Mouse (Mus musculus) embryonic fibroblast, embryonic 13.5 days (primary cell): ENCODE results near the gene Tepp. TPM values are rescaled to one million over a fixed set of nuclear protein-coding genes. Genes with fewer than 3 reads are reported as not detected.

Experiments used
- H3K27ac ChIP-seq: 2 replicates; pipeline ENCODE4 v1.5.1; 2012; ENCODE audit warnings: low read length, control low read depth, inconsistent platforms; ENCODE audit not compliant: insufficient read depth
- H3K4me1 ChIP-seq: 2 replicates; pipeline ENCODE4 v1.6.1; 2011; ENCODE audit warnings: low read length; ENCODE audit not compliant: control insufficient read depth, insufficient read depth
- H3K4me3 ChIP-seq: 2 replicates; pipeline ENCODE4 v1.5.1; 2011; ENCODE audit warnings: mild to moderate bottlenecking, control low read depth, low read length; ENCODE audit not compliant: insufficient read depth
- CTCF ChIP-seq: IDR thresholded peaks from 2 replicates; pipeline ENCODE4 v1.5.1; 2011; ENCODE audit warnings: mild to moderate bottlenecking, control low read depth, low read length, moderate library complexity, borderline replicate concordance; ENCODE audit not compliant: insufficient read depth
- POLR2A ChIP-seq: IDR thresholded peaks from 2 replicates; pipeline ENCODE4 v1.6.1; 2011; ENCODE audit warnings: low read depth, mild to moderate bottlenecking, control low read depth, low read length, moderate library complexity
- polyA plus RNA-seq: library from polyadenylated mRNA; stranded (reverse); fragments of >200 nt; gene quantifications from 2 replicates; pipeline ENCODE4 v1.2.4, GENCODE M21; 2011; ENCODE audit warnings: low read depth; ENCODE audit not compliant: missing spikeins, insufficient read length

Tepp gene
- polyA plus RNA-seq, 1 experiment: not detected

- H3K27ac ChIP-seq: no peak overlapping the region
- TF ChIP-seq CTCF (no peak), POLR2A (no peak)
- H3K4me3 ChIP-seq: no peak overlapping the region
- no peaks in the 10 kb centered on the region for H3K4me1 ChIP-seq
Observed at GRCm38 (mm10) chr8:95360181-95361015, 50.0 kb downstream of the Tepp start.

GRCm38 (mm10) chr8:95361016-95361341 is 50.6 kb downstream of the Tepp start:
- no peak for TF ChIP-seq POLR2A
- H3K4me1 ChIP-seq: no peaks in the 10 kb centered on the region
- H3K27ac ChIP-seq: no peak overlapping the region
- H3K4me3 ChIP-seq: no peak overlapping the region

- Histone ChIP-seq H3K4me3 (no peak overlapping the region), H3K4me1 (no peaks in the 10 kb centered on the region), H3K27ac (no peak overlapping the region)
- TF ChIP-seq CTCF (no peak), POLR2A (no peak)
Observed at GRCm38 (mm10) chr8:95362272-95362671, 51.9 kb downstream of the Tepp start.

GRCm38 (mm10) chr8:95363849-95364248 is 53.5 kb downstream of the Tepp start:
- H3K4me1 ChIP-seq: no peaks in the 10 kb centered on the region
- H3K27ac ChIP-seq: no peak overlapping the region
- no peak overlapping the region for H3K4me3 ChIP-seq
- TF ChIP-seq POLR2A (no peak), CTCF (no peak)

- H3K4me3 ChIP-seq: no peak overlapping the region
- no peaks in the 10 kb centered on the region for H3K4me1 ChIP-seq
- H3K27ac ChIP-seq: no peak overlapping the region
- TF ChIP-seq POLR2A (no peak), CTCF (no peak)
Observed at GRCm38 (mm10) chr8:95369581-95370326, 59.4 kb downstream of the Tepp start.

GRCm38 (mm10) chr8:95373389-95374002 is 63.1 kb downstream of the Tepp start:
- Histone ChIP-seq H3K27ac (no peak overlapping the region), H3K4me1 (no peaks in the 10 kb centered on the region), H3K4me3 (no peak overlapping the region)
- TF ChIP-seq POLR2A (no peak), CTCF (no peak)

GRCm38 (mm10) chr8:95374429-95374828 is 64.1 kb downstream of the Tepp start:
- Histone ChIP-seq H3K27ac (no peak overlapping the region), H3K4me1 (no peaks in the 10 kb centered on the region), H3K4me3 (no peak overlapping the region)
- TF ChIP-seq CTCF (no peak), POLR2A (no peak)

- no peak for TF ChIP-seq POLR2A
- TF ChIP-seq CTCF: no peak
- no peaks in the 10 kb centered on the region for H3K4me1 ChIP-seq
- H3K4me3 ChIP-seq: no peak overlapping the region
- H3K27ac ChIP-seq: no peak overlapping the region
Observed at GRCm38 (mm10) chr8:95375374-95375930, 65.1 kb downstream of the Tepp start.

Other genes with a start within 250 kb of the Tepp start
- gene Katnb1, start 229.4 kb upstream of the Tepp start, polyA plus RNA-seq: 6.8 and 9.0 TPM in 2 replicates
- gene Kifc3, start 107.8 kb upstream of the Tepp start, polyA plus RNA-seq: 13.6 and 21.4 TPM in 2 replicates
- 0.09 and 0.13 TPM in 2 replicates for gene Cngb1, start 4.0 kb upstream of the Tepp start, polyA plus RNA-seq
- gene Zfp319, start 21.4 kb downstream of the Tepp start, polyA plus RNA-seq: 5.8 and 6.6 TPM in 2 replicates
- gene Usb1, start 21.7 kb downstream of the Tepp start, polyA plus RNA-seq: 22.8 and 24.1 TPM in 2 replicates
- gene Mmp15, start 41.7 kb downstream of the Tepp start, polyA plus RNA-seq: 0.85 and 1.4 TPM in 2 replicates
- 55.4 and 68.2 TPM in 2 replicates for gene Cfap20, start 124.3 kb downstream of the Tepp start, polyA plus RNA-seq
- gene Csnk2a2, start 179.5 kb downstream of the Tepp start, polyA plus RNA-seq: 119 and 120 TPM in 2 replicates
- not detected in 2 replicates for gene Ccdc113, start 223.5 kb downstream of the Tepp start, polyA plus RNA-seq